Mouse (Mus musculus) megakaryocyte progenitor cell, adult 5-6 weeks (primary cell): Measurements from ENCODE around the gene Nfasc. TPM values are rescaled to one million over a fixed set of nuclear protein-coding genes. Genes with fewer than 3 reads are reported as not detected.

ENCODE experiments used
- ATAC-seq: replicated peaks from 2 replicates; pipeline ENCODE4 v1.8.0; 2016; ENCODE audit warnings: mild to moderate bottlenecking, moderate TSS enrichment, inconsistent platforms; ENCODE audit not compliant: poor library complexity
- total RNA-seq, 2 experiments: library from RNA; stranded (forward) in 1 of 2; stranded (reverse) in 1 of 2; fragments of 157-497, 149-512 nt in 1 of 2; fragments of 200-1000 nt in 1 of 2; gene quantifications; 2 replicates each; pipeline versions ENCODE4 v1.2.3 to v1.2.4; 2015 to 2017

Nfasc gene
- total RNA-seq, 2 experiments from 2014 or later: not detected

- ATAC-seq: peak; percentile 66
These were observed 7.6 kb downstream of the Nfasc start for GRCm38 (mm10) chr1:132733873-132734447.

GRCm38 (mm10) chr1:132732307-132732706 is 9.3 kb downstream of the Nfasc start:
- no peak for ATAC-seq

GRCm38 (mm10) chr1:132727548-132727947 is 14.0 kb downstream of the Nfasc start:
- no peak for ATAC-seq

GRCm38 (mm10) chr1:132722362-132722761 is 19.2 kb downstream of the Nfasc start:
- ATAC-seq: no peak

GRCm38 (mm10) chr1:132721266-132721665 is 20.3 kb downstream of the Nfasc start:
- no peak for ATAC-seq

- ATAC-seq: no peak
These were observed 23.4 kb downstream of the Nfasc start for GRCm38 (mm10) chr1:132718225-132718624.

- ATAC-seq: no peak
These were observed 26.6 kb downstream of the Nfasc start for GRCm38 (mm10) chr1:132715044-132715443.

GRCm38 (mm10) chr1:132709419-132709818 is 32.2 kb downstream of the Nfasc start:
- no peak for ATAC-seq

- no peak for ATAC-seq
These were observed 34.3 kb downstream of the Nfasc start for GRCm38 (mm10) chr1:132707301-132707700.

GRCm38 (mm10) chr1:132703467-132703866 is 38.1 kb downstream of the Nfasc start:
- ATAC-seq: no peak

- ATAC-seq: no peak
These were observed 44.7 kb downstream of the Nfasc start for GRCm38 (mm10) chr1:132696926-132697325.

- ATAC-seq: no peak
These were observed 45.4 kb downstream of the Nfasc start for GRCm38 (mm10) chr1:132696232-132696631.

- no peak for ATAC-seq
These were observed 47.6 kb downstream of the Nfasc start for GRCm38 (mm10) chr1:132694007-132694406.

- no peak for ATAC-seq
These were observed 52.4 kb downstream of the Nfasc start for GRCm38 (mm10) chr1:132689181-132689580.

GRCm38 (mm10) chr1:132678935-132679334 is 62.7 kb downstream of the Nfasc start:
- no peak for ATAC-seq

- no peak for ATAC-seq
These were observed 63.5 kb downstream of the Nfasc start for GRCm38 (mm10) chr1:132678076-132678475.

- ATAC-seq: no peak
These were observed 68.9 kb downstream of the Nfasc start for GRCm38 (mm10) chr1:132672704-132673103.

GRCm38 (mm10) chr1:132669200-132669599 is 72.4 kb downstream of the Nfasc start:
- no peak for ATAC-seq

GRCm38 (mm10) chr1:132660354-132660753 is 81.2 kb downstream of the Nfasc start:
- ATAC-seq: no peak

GRCm38 (mm10) chr1:132659604-132660003 is 82.0 kb downstream of the Nfasc start:
- no peak for ATAC-seq

- ATAC-seq: no peak
These were observed 86.0 kb downstream of the Nfasc start for GRCm38 (mm10) chr1:132655611-132656010.

- no peak for ATAC-seq
These were observed 86.8 kb downstream of the Nfasc start for GRCm38 (mm10) chr1:132654769-132655168.

- no peak for ATAC-seq
These were observed 87.6 kb downstream of the Nfasc start for GRCm38 (mm10) chr1:132653841-132654457.
